Mouse (Mus musculus): ENCODE data around the gene Ablim2.

- TF ChIP-seq CTCF (IDR thresholded peaks at IDR 0.05; ENCODE audit: low read depth) (no peak), EP300 (IDR thresholded peaks at IDR 0.05; ENCODE audit: low read depth) (no peak)
Measured at GRCm38 (mm10) chr5:35710481-35710880, 47.2 kb upstream of the Ablim2 start.

All from liver, embryonic 14.5 days (tissue).